Mouse (Mus musculus): ENCODE measurements around the gene Fam20a.

The Fam20a gene

DNA sequence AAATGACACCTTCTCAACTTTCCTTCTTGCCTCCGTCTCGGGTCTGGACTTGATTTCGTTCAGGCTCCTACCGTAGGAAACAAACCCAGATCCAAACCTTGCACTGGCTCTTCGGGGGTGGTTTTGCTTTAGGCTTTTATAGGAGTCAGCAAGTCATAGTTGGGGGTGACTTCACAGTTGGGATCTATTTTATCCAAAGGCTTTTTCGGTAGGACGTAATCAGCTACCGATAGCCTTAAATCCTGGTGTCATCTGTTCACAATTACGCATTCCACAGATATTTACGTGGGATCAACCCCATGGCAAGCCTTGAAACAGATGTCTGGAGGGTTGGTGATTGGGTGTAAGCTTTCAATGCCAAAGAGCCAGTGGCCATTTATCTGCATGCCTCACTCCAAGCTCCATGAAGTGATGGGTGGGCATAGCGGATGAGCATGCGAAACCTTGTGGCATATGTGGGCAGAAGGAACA, 6.7 kb downstream of the Fam20a start:
- peak; percentile 85 for DNase-seq

DNA sequence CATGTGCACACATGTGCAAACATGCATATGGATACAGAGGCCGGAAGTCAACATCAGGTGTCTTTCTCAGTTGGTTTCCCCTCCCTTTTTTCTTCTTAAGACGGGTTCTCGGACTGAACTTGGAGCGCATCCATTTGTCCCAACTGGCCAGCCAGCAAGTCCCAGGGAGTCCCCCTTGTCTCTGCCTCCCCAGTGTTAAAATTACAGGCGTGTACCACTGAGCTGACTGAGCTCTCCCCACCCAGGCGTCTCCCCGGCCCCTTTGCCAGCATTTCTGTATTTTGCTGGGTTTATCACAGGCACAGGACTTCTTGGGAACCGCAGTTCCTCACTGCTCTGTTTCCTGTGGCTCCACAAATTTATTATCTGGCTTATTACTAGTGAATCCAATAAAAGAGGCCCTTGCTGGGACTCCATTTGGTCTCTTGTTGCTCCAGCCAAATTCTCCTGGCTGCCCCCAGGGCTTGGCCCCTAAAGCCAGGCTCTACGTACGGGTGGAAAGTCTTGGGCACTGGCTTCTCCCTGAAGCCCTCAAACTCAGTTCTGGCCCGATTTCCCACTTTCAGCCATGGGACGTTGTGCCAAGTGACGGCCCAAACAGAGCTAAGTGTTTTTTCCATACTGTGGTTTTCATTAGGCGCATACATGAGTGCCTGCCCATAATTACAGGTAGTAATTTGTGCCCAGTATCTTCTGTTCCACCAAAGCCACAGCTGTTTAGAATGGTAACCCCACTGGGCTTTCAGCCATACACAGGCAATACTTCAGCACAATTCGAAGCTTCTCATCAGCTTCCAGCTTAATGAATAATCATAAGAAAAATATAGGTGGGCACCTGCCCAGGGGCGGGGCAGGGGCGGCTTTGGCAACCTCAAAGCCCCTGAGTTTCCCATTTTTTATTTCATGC, 7.5 kb downstream of the Fam20a start:
- DNase-seq = peak; percentile 93

DNA sequence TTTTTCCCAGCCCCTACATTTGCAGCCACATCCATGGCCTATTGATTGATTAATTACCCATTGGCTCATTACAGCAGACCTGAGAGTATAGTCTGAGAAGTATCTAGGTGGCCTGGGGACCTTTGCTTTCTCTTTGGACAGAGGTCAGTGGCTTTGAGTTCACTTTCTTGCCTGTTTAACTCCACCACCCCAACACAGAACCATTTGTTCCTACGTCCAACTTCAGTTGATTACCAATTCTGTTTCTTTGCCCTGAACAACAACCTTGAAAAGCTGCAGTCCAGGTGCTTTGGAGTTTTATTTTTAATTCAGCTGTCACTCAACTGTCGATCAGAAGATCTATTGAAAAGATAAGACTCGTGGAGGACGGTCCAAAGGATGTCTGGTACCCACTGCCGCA, 12.6 kb downstream of the Fam20a start:
- no peak for DNase-seq

DNA sequence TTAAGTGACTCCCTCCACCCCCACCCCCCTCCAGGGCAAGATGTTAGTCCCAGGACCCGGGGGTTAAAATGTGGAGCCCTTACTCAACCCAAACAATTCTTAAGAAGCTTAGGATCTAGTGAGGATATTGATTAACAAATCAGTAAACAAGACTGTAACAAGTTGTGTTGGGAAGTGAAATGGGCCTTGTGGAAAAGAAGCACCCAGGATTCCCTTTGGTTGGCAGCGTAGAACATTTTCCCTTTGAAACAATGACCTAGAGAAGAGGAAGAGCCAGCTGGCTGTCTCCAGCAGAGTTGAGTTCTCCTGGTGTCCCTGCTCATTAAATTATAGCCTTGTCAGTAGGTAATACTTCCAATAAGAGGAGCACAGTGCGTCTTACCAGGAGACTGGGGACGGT, 13.3 kb downstream of the Fam20a start:
- no peak for DNase-seq

DNA sequence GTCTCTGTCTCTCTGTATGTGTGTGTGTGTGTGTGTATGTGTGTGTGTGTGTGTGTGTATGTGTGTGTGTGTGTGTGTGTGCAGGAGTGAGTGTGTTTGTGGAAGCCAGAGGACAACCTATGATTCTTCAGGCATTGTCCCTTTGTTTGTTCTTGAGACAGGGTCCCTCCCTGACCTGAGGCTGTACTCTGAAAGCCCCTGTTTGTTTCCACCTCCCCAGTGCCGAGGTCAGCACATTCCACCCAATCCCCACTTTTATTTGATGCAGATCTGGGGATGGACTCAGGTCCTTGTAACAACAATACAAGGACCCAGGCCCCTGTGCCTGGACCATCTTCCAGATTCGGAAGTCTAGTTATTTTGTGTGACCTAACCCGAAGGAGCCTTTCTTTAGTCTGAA, 14.6 kb downstream of the Fam20a start:
- DNase-seq = no peak

DNA sequence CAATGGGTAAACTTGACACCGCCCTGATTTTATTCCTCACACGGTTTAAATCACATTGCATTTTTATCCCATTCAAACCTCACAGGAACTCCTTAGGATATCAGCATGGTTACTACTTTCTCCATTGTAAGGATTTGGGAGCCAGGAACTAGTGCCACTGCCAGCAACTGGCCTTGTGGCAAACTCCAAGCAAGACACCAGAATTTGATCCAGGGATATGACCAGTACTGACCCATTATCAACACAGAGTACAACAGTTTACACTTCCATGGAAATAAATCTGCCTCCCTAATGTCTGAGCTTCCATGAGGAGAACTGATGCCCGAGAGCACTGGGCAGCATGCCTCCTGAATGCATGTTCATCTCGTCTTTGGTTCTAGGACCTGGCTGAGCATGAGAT, 15.5 kb downstream of the Fam20a start:
- DNase-seq = peak; percentile 72

DNA sequence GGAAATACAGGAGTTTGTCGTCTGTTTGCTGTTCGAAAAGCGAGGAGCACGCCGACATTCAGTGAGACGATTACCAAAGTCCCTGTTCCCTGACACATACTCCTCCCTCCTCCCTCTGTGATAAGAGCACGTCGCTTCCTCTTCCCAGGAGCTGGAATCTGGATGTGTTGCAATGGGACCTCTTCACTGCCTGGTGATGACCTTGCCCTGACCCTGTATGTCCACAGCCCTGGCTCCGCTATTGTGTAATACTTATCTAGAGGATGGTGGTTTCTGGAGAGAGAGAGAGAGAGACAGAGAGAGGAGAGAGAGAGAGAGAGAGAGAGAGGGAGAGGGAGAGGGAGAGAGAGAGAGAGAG, 16.0 kb downstream of the Fam20a start:
- peak; percentile 97 for DNase-seq

DNA sequence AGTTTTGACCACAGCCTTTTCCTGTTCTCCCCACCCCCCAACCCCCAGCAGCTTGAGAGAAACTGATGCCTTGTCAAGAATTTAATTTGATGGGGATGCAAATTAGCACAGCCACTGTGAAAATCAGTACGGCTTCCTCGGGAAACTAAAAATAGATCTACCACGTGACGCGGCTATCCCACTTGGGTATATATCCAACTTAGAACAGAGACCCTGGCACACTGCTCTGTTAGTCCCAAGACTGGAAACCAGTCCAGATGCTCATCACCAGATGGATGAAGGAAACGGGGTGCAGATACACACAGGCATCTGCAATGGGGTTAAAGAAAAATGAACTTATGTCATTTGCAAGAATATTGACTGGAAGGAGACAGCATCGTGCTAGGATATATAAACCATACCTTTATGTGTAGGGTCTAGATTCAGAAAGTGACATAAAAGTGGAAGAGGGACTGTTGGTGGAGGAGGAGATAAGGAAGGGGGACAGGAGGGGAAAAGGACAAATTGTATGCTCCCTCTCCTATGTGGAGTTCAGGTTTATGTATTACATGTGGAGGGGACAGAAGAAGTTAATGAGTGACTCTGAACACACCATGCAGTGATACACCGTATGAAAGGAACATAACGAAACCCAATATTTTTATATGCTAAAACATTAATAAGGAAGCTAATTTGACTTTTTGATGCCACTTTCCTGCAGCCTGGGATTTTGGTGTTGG, 16.6 kb downstream of the Fam20a start:
- peak; percentile 88 for DNase-seq

DNA sequence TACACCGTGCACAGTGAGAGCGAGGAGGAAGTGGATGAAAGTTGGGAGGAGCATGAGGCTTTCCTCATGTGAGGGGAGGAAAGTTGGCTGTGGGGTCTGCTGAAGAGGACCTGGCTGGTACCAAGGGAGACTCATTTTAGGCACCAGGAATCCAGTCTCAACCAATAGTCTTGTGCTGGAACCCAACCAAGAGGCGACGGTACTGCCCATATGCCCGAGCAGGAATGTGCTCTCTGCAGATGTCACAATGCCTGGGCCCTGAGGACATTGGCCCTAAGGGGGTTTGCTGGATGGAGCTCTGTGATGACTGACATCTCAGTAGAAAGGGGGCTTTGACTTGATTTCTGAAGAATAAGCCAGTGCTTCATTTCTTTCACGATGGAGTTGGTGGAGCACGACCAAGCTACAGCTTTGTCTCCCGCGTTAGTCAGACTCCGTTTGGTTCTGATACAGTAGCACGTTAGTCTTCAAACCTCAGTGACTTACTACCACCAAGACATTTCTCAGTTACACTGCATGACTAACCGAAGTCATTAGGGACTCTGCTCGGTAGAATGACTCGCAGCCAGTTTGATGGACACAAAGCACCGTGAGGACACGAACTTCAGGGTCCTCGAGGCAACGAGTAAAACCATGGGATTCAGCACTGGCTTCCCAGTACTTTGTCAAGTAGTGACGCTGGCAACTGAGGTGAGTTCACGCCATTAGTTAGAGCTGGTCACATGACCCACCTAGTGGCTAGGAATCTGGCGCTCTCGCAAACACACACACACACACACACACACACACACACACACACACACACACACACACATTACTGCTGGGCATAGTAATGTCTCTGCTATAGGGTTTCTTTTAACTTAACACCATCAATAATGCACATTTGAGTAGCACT, 17.5 kb downstream of the Fam20a start:
- DNase-seq = peak; percentile 87

DNA sequence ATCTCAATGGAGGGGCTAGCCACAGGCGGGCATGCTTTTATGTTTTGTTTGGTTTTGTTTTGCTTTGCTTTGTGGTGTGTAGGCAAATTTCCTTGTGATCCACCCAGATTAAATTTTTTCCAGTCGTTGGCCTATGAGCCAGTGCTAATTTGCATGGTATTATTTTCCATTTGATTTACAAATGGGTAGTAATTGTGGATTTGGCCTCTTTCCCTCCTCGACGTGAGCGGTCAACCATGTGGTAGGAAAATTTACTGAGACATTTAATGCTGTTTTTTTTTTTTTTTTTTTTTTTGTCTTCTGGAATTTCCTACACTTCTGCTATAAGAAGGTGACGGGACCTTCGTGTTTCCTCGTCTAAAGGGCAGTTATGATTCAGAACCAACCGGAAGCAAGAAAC, 18.2 kb downstream of the Fam20a start:
- DNase-seq = peak; percentile 78

DNA sequence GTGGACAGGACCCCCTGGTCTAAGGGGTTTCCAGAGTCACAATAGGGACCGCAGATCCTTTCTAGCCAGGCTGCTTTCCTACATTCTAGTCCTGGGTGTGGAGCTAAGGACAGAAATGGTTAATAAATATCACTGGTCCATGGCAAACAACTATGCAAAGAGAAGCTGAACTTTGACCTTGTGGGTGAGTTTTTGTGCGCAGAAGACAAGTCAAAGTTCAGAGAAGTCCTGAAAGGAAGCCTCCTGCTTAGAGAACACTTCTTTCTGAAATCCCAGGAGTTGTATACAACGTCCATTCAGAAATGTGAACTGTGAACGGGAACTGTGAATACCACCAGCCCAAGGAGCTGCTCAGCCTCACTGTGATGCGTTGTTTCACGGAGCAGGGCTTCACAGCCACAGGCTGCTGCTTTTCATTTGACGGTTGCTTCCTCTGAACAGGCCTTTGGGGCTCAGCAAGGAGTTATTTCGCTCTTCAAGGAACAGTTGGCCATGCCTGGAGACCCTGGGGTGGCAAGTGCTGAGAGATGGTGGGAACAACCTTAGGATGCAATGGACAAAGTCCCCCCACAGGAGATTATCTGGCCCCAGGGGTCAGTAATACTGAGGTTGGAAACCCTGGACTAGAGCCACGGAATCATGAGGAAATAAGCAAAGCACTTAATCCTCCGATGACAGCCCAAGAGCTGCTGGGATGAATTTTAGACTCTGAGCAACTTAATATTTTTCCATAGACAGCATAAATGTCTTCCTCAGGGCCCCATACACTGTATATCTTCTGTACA, 19.9 kb downstream of the Fam20a start:
- peak; percentile 76 for DNase-seq

DNA sequence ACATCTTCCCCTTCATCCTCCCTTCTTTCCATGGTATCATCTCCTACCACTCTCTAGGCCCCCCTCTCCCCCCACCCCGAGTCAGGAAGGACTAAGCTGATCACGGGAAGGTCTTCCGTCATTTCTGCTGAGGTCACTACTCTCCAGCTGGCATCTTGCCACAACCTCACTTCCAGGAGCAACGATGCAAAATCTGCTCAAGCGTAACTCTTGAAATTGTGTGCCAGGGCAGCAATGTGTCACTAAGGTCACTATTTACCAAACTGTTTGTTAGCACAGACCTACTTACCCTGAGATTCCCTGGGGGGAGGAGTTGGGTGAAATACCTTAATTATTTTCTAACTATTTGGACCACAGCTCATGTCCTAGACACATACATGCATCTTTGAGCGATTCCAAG, 21.3 kb downstream of the Fam20a start:
- DNase-seq = no peak

DNA sequence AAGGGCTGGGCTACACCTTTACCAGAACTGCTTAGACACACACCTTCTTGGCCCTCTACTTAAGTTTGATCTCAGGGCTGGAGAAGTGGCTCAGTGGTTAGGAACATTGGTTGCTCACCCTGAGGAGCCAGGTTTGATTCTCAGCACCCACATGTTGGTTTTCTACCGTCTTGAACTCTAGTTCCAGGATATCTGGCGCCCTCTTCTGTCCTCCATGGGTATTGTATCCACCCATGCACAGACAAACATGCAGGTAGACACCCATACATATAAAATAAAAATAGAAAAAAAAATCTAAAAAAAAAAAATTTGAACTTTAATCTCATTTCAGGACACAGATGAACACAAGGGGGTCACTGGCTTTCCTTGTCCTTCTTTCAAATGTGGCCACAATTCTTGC, 22.3 kb downstream of the Fam20a start:
- DNase-seq = no peak

DNA sequence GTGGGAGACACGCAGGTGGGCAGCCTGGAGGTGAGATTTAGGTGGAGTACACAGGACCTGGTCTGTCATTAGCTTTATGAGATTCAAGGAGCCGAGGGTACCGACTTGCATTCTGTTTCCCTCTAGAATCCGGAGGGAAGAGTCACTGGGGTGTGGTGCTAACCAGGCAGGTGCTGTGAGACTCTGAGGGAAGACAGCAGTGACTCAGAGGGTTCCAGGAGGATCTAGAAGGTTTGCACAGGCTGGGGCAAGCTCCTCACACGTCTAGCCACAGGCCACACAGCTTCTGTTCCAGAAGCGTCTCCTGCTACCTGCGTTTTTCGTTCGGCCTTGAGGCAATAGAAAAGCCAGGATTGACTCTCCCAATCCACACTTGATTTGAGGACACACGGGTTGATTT, 23.3 kb downstream of the Fam20a start:
- no peak for DNase-seq

DNA sequence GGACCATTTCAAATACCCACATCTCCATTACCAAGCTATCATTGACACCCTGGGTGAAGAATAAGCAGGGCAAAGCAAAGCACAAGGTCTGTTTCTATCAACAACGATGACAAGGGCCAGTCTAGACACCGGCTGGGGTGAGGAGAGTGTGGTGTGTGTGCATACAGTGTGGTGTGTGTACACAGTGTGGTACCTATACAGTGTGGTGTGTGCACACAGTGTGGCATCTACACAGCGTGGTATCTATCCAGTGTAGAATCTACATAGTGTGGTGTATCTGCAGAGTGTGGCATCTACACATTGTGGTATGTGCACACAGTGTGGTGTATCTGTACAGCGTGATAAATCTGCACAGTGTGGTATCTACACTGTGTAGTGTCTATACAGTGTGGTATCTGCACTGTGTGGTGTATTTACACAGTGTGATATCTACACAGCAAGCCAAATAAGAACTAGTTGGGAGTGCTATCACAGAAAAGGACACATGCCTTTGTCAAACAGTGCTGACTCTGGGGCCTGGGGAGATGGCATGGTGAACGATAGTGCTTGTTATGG, 24.9 kb downstream of the Fam20a start:
- no peak for DNase-seq

DNA sequence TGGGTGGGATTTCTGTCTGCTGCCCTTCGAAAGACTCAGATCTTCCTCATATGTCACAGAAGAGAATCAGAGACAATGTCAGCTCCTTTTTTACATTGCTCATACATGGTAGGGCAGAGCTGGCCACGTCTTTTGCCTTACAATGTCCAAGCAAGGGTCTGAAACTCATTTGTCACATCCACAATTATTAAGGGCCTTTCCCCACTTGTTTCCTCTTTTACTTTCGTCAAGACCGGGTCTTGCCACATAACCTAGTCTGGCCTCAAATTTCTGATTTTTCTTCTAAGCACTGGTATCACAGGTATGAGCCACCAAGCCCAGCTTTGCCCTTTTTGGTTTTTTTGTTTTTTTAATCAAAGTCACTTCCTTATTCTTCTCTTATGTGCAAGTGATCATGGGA, 25.6 kb downstream of the Fam20a start:
- no peak for DNase-seq

DNA sequence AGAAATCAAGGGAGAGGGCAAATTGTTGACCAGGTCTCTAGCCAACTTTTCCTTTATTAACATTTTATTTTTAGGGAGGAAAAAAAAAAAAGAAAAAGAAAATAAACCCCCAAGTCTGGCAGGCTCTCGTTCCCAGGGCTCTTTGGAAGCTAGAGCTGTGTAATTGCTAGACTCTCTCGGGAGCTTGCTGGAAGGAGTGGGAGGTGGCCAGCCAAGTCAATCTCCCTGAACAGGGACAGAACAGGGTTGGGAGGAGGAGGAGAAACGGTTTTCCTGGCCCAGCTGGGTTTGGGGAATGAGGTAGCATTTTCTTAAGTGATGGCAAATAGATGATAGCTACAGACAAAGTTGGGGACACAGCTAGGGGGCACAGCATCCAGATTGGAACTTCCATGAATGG, 29.3 kb downstream of the Fam20a start:
- DNase-seq = peak; percentile 98

DNA sequence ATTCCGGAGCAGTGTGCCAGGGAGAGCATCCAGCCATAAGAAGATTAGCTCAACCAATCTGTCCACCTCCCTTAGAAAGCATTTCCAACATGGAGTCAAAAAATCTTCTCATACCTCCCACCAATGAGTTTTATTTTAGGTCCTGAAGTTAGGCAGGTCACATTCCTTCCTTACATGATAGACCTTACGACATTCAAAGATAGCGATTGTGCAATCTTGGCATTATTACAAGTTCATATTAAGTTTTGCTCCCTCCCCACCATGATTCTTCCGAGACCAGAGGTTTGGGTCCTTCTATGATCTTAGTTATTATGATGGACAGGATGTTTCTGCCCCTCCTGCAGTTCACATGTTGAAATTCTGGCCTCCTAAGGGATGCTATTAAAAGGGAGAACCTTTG, 32.5 kb downstream of the Fam20a start:
- peak; percentile 75 for DNase-seq

DNA sequence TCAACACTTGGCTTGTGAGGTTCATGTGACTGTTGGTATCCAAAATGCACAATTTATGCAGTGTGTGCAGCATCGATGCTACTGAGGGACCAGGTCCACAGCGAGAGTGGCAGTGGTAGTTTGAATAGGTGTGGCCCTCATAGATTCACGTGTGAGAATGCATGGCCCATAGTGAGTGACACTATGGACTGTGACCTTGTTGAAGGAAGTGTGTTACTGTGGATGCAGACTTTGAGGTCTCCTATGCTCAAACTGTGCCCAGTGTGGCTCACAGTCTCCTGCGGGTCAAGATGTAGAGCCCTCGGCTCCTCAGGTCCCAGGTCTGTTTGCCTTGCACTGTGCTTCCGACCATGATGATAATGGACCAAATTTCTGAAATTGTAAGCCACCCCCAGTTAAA, 39.9 kb downstream of the Fam20a start:
- peak; percentile 82 for DNase-seq

DNA sequence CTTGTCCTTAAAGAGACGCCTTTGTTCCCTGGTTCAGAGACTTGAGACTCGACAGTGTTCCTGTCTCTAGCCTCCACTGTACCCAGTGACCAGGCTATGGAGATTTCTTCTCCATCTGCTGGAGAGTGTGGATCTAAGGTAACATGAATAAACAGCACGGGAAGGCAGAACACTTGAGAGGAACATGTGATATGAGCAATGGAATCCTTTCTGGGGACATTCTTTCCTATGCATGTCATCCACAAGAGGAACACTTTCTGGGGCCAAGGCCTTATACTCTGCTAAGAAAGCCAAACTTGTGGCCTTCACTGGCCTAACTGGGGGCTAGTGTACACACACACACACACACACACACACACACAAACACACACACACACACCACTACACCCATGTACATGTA, 40.5 kb downstream of the Fam20a start:
- DNase-seq = peak; percentile 87

DNA sequence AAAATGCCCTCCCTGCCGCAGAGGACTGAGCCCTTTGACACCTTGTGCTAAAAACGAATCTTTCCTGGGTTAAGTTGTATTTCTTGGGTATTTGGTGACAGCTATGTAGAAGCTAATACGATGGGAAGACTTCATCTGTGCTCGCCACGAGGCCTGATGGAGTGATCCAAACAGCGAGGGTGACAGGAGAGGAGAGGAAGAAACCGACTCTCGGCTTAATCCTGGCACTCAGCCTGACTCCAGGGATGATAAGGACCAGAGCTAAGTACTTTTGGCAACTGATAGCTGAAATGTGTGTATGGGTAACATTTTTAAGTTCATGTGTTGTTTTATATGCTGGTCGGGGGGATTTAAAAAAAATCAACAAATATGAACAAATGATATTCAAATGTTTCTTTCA, 41.1 kb downstream of the Fam20a start:
- DNase-seq = peak; percentile 91

DNA sequence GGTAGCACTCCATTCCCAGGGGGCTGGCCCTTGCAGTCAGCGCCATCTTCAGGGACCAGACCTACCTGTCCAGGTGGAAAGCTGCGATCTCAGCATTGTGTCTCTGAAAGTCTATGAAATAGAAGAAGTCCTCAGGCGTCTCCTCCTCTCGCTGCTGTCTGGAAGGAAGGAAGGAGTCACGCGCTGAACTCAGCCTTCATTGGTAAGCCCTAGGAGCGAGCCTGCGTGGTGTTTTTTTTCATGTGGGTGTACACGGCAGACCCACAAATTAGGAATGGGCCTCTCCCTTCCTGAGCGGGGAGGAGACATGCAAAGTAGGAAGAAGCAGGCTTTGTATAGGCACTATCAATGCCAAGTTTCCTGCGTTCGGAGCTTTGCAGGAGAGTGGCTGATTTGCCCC, 43.8 kb downstream of the Fam20a start:
- peak; percentile 92 for DNase-seq

Measured in heart, adult 11 months (tissue).